Mouse (Mus musculus) right cerebral cortex, postnatal 10 days (tissue): ENCODE results near the gene Tcp10a.
"Not testable (repeated sequence)": the region's sequence is repeated elsewhere in the genome, so short reads cannot be mapped to it uniquely, and the experiment has no call there.

Experiments
- DNase-seq, 2 experiments: peaks; one replicate each; pipeline ENCODE4 v3.0.0; 2021; ENCODE audit warnings: low spot score in 2 of 2

Tcp10a gene

DNA sequence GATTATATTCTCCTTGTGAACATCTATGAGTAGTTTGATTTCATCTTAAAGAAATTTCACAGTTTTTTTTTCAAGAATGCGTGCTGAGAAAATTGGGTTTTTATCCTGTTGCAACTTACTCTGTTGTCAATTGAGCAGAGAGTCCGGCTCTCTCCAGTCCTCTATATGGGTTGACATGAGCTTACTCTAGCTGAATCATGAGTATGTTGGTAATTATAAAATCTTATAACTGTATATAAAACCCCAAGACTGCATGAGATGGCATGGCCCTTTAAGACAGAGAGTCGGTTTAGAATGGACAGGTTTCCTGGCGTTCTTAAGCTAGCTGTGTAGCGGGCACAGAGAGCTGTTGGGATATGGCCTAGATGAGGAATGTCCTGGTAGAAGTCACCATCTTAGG lies at the start of gene Tcp10a:
Gene Tcp10a (plus strand): TSS at position 301 of the 400 bp plus-strand sequence.
- DNase-seq, result not testable (repeated sequence)

DNA sequence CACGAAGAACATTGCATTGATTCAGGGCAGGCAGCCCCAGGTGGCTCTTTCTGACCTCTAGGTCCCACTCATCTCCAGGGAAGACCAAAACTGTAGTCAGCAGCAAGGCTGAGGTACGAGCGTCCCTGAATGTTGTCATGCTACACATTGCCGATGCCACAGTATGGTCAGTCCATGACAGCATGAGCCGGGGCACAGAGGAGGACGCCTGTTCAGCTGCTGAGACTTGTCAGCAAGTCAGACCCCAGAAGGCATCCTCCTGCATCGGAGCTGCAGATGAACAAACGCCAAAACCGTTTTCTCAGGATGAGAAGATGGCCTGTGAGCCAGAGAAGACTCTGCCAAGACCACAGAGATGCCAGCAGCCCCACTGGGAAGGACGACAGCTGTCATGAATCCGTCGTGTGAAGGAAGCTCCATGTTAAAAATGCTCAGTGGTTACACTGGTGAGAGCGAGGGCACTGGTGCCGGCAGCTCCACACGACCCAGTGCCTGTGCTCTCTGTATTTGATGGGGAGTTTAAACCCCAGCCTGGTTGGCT lies 45.7 kb upstream of the Tcp10a start:
- DNase-seq, result no peak

DNA sequence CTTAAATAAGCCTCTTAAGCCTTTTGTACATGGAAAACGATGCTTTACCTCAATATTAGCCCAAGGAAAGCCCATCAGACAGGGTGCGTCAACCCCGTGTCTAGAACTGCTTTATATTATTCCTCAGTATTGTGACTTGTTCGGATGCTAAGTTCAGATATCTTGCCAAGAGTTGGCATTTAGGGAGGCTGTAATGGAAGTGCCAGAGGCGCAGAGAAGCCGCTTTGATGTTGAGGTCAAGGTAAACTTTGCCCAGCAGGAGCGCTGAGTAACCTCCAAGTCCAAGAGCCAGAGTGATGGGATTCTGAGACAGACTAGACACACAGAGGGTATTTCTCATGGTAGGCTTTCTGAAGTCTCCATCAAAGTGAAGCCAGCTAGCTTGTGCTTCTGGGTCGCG lies 45.2 kb upstream of the Tcp10a start:
- DNase-seq, result no peak

DNA sequence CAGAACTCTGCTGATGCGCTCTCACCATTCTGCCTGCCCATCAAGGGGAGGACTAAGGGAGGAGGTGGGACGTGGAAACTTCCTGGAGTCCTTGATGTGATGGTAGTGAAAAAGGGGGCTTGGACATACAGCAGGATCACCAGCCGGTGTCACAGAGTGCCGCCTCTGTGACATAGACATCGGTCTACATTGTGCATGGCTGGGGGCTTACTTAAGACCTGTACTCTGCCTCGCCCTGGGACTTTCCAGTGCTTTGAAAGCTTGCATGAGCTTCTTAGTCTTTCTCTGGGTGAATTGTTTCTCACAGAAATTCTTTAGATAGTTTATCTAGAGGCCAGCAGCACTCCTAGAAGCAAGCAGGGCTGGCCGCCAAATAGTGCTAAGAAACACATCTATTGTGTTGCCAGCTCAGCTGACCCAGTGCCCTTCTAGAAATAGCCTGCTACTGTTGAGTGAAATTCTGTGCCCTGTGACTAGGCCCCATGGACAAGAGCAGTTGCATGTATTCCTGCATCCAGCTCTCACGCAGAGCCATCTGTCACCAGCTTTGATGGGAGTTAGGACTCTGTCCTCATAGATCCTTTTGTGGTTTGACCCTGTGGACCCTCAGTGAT lies 40.0 kb upstream of the Tcp10a start:
- DNase-seq, result peak; percentile 47 to 59

DNA sequence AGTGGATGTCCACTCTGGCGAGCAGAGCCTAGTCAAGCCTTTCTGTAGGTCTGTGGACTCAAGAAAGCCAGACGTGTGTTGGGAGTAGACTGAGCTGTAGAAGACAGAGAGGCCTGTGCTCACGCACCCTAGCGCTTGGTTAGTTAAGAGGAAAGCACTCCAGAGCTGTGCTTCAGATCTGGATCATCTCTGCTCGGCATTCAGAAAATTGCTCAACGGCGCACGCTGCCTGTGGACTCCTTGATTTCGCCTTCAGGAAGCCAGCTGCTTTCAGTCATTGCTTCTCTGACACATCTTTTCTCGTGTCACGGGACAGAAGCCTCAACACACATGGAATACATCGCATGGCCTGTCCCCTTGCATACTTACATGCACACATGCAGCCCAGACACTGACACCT lies 39.2 kb upstream of the Tcp10a start:
- DNase-seq, result no peak

DNA sequence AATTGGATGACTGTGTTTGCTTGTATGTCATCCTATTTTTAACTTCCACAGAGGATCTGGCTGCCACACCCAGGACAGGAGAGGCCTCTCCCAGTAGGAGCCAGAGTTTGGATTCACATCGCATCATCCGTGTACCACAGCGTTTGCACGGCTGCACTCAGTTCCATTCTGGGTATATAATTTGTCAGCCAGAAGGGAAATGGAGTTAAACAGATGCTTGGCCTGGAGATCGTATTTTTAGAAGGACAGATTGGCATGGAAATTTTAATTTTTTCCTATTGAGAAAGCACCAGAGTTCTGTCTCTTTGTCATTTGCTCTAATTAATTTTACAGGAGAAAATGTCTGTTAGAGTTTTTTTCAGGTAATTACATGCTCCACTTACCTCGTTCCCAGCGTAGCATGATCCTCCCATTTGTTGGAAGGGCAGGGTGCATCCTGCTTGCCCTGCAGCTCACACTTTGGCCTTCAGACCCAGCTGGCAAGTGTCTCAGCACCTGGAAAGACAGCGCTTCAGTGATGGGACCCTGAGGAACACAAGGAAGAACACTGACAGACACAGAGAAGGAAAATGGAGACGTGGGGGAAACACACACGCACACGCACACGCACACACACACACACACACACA lies 37.9 kb upstream of the Tcp10a start:
- no peak for DNase-seq

DNA sequence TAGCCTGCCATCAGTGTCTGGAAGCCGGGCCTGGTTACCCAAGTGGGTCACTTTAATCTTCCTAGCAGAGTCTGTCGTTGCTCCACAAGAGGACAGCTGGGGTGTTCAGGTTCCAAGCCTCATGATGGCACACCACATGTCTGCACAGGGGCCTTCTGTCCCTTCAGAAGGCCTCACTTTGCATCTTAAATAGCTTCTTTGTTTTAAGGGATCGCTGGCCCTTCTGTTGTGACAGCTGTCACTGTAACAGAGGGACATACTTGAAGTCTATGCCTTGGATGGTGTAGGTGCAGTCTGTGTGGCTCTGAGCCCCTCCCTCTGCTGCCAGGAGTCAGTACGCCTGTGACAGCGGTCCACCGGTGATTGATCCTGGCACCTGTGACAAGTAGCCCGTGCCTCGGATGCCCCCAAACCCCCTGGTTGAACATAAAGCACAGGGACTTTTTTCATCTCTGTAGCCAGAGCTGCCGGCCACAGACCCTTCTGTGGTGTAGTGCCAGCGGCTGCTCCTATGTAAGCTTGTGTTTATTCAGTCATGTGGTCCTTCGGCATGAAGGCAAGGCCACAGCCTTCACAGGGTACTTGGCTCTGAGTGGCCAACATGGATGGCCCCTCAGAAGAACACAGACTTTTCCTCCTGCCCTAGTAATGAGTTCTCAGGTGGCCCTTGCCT lies 32.3 kb upstream of the Tcp10a start:
- peak in 1 of 2 experiments; percentile 71 for DNase-seq

DNA sequence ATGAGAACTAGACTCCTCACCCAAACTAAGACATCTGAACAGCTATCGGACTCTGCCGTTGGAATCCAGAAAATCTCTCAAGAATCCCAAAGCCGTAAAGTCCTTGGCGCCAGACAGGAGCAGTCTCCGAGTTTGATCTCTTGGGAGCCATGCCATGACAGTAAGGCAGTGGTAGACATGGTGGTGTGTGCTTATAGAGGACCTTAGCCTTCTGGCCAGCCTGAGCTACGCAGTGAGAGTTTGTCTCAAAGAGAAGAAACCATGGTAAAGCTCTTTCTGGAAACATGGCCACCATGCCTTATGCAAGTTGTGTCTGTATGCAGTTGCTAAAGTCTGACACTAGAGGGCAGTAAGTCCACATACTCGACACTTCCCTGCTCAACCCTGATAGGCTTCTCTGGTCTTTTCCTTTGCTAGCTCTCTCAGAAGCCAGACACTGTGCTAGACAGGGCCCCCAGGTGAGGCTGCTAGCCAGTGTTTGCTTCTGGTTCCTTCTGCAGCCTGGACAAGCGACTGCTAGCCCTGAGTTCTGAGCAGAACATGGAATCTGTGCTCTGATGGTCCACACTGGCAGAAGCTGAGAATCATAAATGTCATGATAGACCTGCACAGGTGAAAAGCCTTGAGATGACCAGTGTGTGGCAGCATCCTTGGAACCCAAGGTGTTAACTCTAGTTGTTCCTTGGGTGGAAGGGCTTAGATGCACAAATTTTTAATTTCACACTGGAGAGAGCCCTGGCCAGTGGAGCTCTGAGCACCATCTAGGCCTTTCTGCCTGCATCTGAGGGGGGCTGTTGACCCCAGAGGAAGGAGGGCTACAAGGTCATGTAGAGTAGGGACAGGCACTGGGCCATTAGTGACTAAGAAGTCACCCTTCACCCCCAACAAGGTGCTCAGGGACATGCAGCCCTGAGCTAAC lies 17.9 kb upstream of the Tcp10a start:
- peak; percentile 79 to 86 for DNase-seq

DNA sequence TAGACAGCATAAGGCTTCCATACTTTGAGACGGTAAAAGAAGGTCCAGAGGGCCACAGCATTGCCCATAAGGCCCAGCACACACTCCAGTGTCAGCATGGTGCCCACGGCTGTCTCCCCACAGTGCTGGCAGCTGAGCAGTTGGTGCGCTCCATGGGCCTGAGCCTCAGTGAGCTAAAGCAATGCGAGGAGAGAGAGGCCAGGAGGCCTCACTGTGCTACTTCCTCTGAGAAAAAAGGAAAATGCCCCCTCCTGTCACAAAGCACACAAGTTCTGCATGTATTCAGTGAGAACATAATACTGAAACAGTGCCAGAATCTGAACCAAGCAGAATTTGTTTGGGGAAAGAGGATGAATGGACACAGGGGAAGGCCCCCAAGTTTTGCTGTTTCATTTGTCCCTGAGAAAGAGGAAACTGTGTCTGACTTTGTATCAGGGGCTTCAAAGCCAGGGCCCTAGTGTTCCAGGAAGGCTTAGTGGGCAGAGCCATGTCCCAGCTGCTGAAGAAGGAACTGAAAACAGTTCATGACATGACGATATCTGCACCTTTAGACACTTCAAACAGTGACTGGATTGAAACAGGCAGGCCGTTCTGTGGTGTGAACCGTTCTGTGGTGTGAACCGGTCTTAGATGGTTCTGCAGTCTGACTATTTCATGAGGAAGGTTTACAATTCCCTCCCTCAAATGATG lies 8.6 kb upstream of the Tcp10a start:
- not testable (repeated sequence) for DNase-seq

DNA sequence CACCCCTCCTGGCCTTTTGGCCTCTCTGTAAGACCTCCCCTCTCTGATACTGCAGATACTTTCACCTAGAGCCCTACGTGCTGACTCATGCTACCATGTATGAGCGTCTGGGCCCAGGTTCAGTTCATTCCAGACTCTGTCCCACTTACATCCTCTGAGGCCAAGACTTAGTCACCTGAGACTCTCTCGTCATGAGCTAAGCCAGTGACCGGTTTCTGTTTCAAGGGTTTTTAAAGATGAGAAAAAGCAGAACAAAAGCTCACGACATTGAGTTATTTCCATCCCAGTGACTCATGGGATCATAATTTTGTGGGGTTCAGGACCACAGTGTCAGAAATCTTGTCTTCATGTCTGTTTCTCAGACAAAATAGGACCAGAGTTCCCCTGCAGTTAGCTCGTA lies 4.7 kb upstream of the Tcp10a start:
- DNase-seq, result not testable (repeated sequence)

DNA sequence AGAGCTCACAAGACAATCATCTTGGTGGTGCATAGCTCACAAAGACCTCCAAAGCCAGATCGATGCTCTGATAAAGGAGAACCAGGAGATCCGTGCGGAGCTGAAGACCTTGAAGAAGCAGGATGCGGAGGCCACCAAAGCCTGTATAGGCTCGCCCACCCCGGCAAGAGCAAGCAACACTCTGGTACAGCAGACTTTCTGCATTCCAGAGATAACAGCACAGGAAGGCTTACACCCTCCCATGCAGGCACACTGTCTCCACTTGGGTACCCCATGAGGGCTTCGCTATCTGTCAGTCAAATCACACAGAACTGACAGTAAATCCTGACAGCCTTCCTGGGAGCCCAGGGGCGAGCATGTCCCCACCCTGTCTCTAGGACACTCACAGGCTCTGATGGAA lies 2.0 kb downstream of the Tcp10a start:
- not testable (repeated sequence) for DNase-seq

DNA sequence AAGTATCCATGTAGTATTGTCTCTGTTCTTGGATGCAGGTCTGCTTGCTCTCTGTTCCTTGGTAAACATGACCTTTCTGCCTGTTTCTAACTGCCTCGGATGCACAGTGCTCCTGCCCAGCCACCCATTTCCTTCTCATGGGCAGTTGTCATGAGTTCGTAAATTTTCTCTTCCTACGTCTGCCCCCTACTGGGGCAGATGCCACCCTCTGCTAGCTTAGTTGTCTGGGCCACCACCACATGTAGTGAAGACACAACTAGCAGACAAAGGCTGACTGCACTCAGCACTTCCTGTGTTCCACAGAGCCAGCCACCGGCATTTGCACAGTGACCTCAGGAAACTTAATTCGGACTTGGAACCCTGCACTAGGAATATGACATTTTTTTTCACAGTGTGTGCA lies 8.3 kb downstream of the Tcp10a start:
- DNase-seq, result not testable (repeated sequence)

DNA sequence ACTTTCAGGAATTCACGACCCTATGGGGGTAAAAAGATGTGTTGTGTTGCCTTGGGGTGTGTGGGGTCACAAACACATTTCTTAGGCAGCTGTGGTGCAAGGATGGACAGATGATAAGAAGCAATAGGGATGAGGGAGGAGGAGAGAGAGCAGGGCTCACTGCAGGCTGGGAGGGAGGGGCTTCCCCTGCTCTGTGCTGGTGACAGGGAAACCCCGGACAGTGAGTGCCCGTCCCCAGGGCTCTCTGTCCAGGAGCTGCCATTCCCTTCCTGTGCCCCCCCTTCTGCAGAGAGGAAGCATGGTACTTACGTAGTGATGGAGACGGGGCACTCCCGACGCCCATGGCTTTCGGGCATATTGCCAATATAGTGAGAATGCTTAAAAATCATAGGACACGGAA lies 12.9 kb downstream of the Tcp10a start:
- DNase-seq, result not testable (repeated sequence)

DNA sequence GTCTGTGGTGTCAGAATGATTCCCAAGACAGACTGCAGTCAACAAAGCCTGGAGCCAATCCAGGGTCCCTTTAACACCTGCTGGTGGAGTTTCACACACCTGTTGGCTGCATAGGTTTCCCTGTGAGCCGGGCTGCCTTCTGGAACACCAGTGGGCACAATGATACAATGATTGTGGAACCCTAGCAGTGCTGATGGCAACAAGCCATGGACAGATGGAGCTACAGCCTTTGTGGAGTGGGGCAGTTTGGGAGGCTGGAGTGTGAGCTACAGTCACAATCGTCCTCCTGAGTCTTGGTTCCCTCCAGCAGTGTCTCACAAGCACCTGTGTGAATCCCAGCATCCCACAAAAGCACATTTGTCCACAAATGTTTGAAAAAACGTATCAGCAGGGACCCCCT lies 24.3 kb downstream of the Tcp10a start:
- DNase-seq, result not testable (repeated sequence)

DNA sequence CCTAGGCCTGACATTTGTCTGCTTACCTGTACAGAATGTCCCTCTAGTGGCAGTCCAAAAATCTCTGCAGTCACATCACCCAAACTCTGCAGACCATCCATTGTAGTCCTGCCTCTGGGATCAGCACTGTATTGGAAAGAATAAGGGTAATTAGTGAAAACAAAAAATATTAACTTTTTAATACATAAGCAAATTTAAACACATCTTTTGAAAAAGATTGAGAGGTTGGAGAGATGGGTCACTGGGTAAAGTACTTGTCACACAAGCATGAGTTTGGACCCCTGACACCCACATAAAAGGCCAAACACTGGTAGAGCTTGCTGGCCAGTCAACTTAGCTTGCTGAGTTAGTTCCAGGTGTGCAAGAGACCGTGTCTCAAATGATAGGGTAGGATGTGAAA lies 28.1 kb downstream of the Tcp10a start, which contains the start of gene Ttll2:
Gene Ttll2 (minus strand): TSS at position 101 of the 400 bp plus-strand sequence.
- DNase-seq, result not testable (repeated sequence)

DNA sequence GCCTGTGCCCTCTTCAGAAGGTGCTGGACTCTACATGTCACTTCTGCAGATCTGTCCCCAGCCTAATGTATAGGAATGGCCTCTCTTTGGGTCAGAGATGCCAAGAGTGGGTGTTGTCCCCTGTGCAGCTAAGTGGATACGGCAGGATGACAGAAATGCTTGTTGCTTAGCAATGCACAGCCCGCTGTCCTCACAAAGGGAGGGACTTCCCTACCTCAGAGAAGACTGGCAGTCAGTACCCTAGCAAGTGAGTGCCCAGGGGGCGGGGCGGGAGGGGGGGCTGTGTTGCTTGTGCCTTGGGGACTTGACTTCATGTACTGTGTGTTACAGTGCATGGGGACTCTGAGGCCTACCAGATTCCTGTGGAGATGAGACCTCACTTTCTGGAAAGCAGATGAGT lies 35.4 kb downstream of the Tcp10a start:
- peak; percentile 28 to 46 for DNase-seq

DNA sequence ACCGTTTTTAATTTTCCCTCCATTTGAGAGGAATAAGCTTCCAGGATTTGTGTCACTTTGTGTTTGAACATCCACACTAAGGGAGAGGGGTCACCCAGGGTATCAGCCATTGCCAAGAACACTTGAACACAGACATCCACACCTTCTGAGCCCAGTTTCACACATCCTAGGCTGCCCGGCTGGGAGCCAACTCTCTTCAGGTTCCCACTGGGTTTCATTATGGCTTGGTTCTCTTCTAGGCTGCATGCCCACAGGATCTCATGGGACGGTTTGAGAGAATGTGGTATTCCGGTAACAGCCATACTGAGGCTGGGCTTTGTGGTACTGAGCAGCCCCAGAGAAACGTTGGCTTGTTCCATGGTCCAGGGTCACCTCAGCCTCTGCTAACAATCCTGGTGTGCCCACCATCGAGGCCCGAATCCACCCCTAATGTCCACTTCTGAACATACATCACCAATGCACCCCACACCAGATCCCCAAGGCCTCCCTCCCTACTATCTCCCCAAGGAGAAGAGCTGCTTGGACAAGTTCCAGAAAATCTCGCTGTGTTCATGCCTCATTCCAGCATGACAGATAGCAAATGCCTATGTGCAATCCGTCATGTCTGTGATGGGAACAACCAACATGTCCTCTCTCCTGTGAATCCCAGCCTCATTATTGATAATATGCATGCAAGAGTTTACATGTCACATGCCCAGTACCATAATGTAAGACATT lies 36.5 kb downstream of the Tcp10a start:
- DNase-seq, result peak; percentile 62 to 72

DNA sequence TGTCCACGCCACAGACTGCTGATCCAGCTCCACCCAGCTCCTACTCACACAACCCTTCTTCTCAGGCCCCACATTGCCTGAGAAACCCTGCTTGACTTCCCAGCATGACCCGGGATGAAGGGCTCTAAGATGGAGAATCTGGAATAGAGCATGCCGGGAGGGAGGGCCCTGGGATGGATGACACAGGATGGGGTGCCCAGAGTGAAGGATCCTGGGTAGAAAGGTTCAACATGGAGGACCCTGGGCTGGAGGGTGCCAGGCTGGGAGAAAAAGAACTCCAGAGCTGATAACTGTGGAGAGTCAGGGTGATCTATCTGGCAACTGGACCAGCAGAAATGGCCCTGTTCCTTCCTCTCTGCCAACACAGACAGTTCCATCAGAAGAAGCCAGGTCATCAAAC lies 41.2 kb downstream of the Tcp10a start:
- DNase-seq, result not testable (repeated sequence)

DNA sequence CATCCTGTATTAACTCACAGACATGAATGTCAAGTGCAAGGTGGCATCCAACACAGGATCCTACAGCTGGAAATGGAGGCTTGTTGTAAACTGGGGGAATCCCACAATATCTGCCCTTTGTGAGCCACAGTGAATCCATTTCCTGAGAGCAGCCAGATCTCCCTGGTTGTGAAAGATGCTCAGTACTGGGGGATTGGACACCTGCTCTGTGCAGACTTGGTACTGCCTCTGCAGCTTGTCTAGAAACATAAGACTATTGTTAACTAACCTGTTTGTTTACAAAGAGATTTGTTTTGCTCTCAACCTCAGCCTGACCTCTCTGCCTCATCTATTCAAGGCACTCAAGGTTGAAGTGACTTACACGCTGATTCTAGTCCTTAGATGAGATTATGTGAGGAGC lies 41.8 kb downstream of the Tcp10a start:
- not testable (repeated sequence) for DNase-seq

DNA sequence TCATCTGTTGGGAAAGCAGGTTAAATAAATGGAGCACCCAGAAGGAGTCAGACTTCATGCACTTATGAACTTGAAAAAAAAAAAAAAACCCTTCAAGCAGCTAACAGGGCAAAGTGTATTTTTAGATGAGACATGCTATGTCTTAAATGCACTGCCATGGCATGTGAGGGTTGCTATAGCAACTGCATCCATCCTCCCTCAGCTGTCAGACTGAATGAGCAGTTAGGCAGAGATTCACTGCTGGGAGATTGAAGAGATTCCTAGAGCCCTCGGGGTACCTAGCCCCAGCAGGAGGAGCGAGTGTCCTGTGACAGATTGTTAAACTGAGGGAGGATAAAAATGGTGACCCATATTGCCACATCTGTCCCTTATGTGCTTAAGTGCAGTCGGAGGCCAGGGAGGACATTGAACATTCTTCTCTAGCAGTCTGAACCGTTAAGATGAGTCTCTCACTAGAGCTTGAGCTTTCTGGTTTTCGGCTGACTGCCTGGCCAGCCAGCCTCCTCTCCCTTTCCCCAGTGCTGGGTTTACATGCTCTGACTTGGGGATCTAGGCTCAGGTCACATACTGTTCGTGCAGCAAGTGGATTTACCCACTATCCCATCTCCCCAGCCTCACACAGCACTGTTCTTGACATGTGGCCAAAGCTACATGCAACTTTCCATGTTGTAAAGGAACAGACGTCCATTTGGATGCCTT lies 42.4 kb downstream of the Tcp10a start:
- DNase-seq, result peak; percentile 30 to 67
